Mouse (Mus musculus) C2C12 (cell line): ENCODE measurements at regions not wholly inside any gene's neighbourhood (a gene's known extent, or its start where the extent isn't known, plus 50 kb on each side); places are given as distances from the start of the nearest gene placed in this dataset.

Experiments used
- H3K27me3 ChIP-seq: one replicate; pipeline ENCODE4 v1.6.1; 2011; ENCODE audit not compliant: control insufficient read depth, insufficient read depth, insufficient read length
- H3K36me3 ChIP-seq: one replicate; pipeline ENCODE4 v1.6.1; 2011; ENCODE audit not compliant: control insufficient read depth, insufficient read depth
- H3K4me3 ChIP-seq: one replicate; pipeline ENCODE4 v1.5.1; 2011; ENCODE audit warnings: mild to moderate bottlenecking, control low read depth; ENCODE audit not compliant: poor library complexity, insufficient read depth, severe bottlenecking
- H3K79me2 ChIP-seq: one replicate; pipeline ENCODE4 v1.6.1; 2011; ENCODE audit not compliant: control insufficient read depth, insufficient read depth
- H3K79me3 ChIP-seq: one replicate; pipeline ENCODE4 v1.6.1; 2011; ENCODE audit warnings: low read depth, control low read depth
- H3ac ChIP-seq: one replicate; pipeline ENCODE3; 2011; ENCODE audit warnings: low read depth; ENCODE audit not compliant: control insufficient read depth, insufficient read length
- CEBPB ChIP-seq: IDR thresholded peaks from one replicate; pipeline ENCODE4 v1.6.1; 2011; ENCODE audit warnings: low read depth, mild to moderate bottlenecking, control low read depth, moderate library complexity
- CTCF ChIP-seq: IDR thresholded peaks from one replicate; pipeline ENCODE4 v1.5.1; 2011; ENCODE audit not compliant: control insufficient read depth, insufficient read depth, insufficient read length
- FOSL1 ChIP-seq: IDR thresholded peaks from one replicate; pipeline ENCODE4 v1.8.0; 2011; ENCODE audit warnings: mild to moderate bottlenecking, low read length; ENCODE audit not compliant: poor library complexity, insufficient read depth, severe bottlenecking
- MAX ChIP-seq: IDR thresholded peaks from one replicate; pipeline ENCODE4 v1.6.1; 2011; ENCODE audit warnings: mild to moderate bottlenecking, control low read depth
- MYOD1 ChIP-seq: IDR thresholded peaks from one replicate; pipeline ENCODE4 v1.6.1; 2011; ENCODE audit warnings: low read depth; ENCODE audit not compliant: control insufficient read depth, insufficient read length
- MYOG ChIP-seq: IDR thresholded peaks from one replicate; pipeline ENCODE4 v1.6.1; 2011; ENCODE audit not compliant: control insufficient read depth, insufficient read length; ENCODE audit errors: extremely low read depth
- USF1 ChIP-seq: IDR thresholded peaks from one replicate; pipeline ENCODE4 v1.6.1; 2011; ENCODE audit warnings: low read depth, mild to moderate bottlenecking, control low read depth, moderate library complexity

GRCm38 (mm10) chr15:62787753-62788152 is 1057.2 kb downstream of the Gsdmc2 start:
- no peak overlapping the region for H3K4me3 ChIP-seq
- no peaks in the 10 kb centered on the region for H3K27me3 ChIP-seq
- no peak overlapping the region for H3ac ChIP-seq
- H3K36me3 ChIP-seq = no peaks in the 10 kb centered on the region
- TF ChIP-seq FOSL1 = no peak
- TF ChIP-seq CTCF = no peak
- TF ChIP-seq MYOG = no peak
- no peak for TF ChIP-seq USF1
- TF ChIP-seq MAX = no peak
- TF ChIP-seq CEBPB = no peak
- TF ChIP-seq MYOD1 = no peak
- H3K79me2 ChIP-seq = no peaks in the 10 kb centered on the region
- H3K79me3 ChIP-seq = no peaks in the 10 kb centered on the region

- H3K36me3 ChIP-seq = no peaks in the 10 kb centered on the region
- no peaks in the 10 kb centered on the region for H3K27me3 ChIP-seq
- H3K4me3 ChIP-seq = no peak overlapping the region
- H3K79me2 ChIP-seq = no peaks in the 10 kb centered on the region
- H3K79me3 ChIP-seq = no peaks in the 10 kb centered on the region
- H3ac ChIP-seq = no peak overlapping the region
- TF ChIP-seq FOSL1 (no peak), MYOG (no peak), CTCF (no peak), MAX (no peak), USF1 (no peak), CEBPB (no peak), MYOD1 (no peak)
These were observed 1058.7 kb downstream of the Gsdmc2 start for GRCm38 (mm10) chr15:62786315-62786714.

- no peak overlapping the region for H3ac ChIP-seq
- no peaks in the 10 kb centered on the region for H3K79me2 ChIP-seq
- no peak overlapping the region for H3K4me3 ChIP-seq
- no peaks in the 10 kb centered on the region for H3K27me3 ChIP-seq
- H3K36me3 ChIP-seq = no peaks in the 10 kb centered on the region
- no peak for TF ChIP-seq CTCF
- TF ChIP-seq CEBPB = no peak
- no peak for TF ChIP-seq MYOG
- no peaks in the 10 kb centered on the region for H3K79me3 ChIP-seq
These were observed 1060.4 kb downstream of the Gsdmc2 start for GRCm38 (mm10) chr15:62784456-62785139.

DNA sequence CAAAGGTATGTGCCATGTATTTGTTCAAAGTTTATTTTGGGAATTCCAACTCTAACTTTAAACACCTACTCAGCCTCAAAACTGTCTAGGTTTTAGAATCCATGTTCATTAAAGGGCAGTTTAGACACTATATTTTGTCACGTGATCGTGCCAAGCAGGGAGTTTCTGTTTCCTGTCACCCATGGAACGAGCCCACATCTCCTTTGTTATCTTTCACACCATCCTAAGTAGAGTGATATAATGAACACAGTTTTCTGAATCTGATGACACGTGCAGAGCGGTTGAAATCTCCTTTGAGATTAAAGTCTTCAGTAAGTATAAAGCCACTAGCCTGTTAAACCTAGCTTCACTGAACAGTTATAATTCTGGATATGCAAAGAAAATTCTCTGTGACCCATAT is 1066.1 kb downstream of the Gsdmc2 start:
- Histone ChIP-seq H3K79me2 (no peaks in the 10 kb centered on the region), H3K36me3 (no peaks in the 10 kb centered on the region), H3ac (no peak overlapping the region), H3K79me3 (no peaks in the 10 kb centered on the region), H3K27me3 (no peaks in the 10 kb centered on the region), H3K4me3 (no peak overlapping the region)
- TF ChIP-seq CEBPB = no peak

GRCm38 (mm10) chr15:62752686-62753085 is 1092.3 kb downstream of the Gsdmc2 start:
- H3K36me3 ChIP-seq = no peaks in the 10 kb centered on the region
- no peak overlapping the region for H3K4me3 ChIP-seq
- TF ChIP-seq MYOG = no peak
- no peak for TF ChIP-seq FOSL1
- no peak for TF ChIP-seq CEBPB
- TF ChIP-seq USF1 = no peak
- TF ChIP-seq MYOD1 = no peak
- TF ChIP-seq CTCF = no peak
- no peak for TF ChIP-seq MAX
- H3ac ChIP-seq = no peak overlapping the region
- H3K27me3 ChIP-seq = no peaks in the 10 kb centered on the region
- no peaks in the 10 kb centered on the region for H3K79me3 ChIP-seq
- H3K79me2 ChIP-seq = no peaks in the 10 kb centered on the region

GRCm38 (mm10) chr15:62743879-62744278 is 1101.1 kb downstream of the Gsdmc2 start:
- no peak overlapping the region for H3ac ChIP-seq
- TF ChIP-seq MAX (no peak), CEBPB (no peak), MYOG (no peak), CTCF (no peak), USF1 (no peak), FOSL1 (no peak), MYOD1 (no peak)

More at GRCm38 (mm10) chr15:62743879-62744278, 1101.1 kb downstream of the Gsdmc2 start:
- Histone ChIP-seq H3K79me2 (no peaks in the 10 kb centered on the region), H3K36me3 (no peaks in the 10 kb centered on the region), H3K4me3 (no peak overlapping the region), H3K27me3 (no peaks in the 10 kb centered on the region), H3K79me3 (no peaks in the 10 kb centered on the region)
